Mouse (Mus musculus) stomach, embryonic 16.5 days (tissue): ENCODE measurements around the gene Ptges. TPM values are rescaled to one million over a fixed set of nuclear protein-coding genes. Genes with fewer than 3 reads are reported as not detected.

ENCODE experiments used
- ATAC-seq: fragments of 200-750 bp; cut with Nextera tagmentation; 2 replicates; pipeline ENCODE4 v1.8.0; 2017; ENCODE audit warnings: moderate number of reproducible peaks, moderate TSS enrichment; ENCODE audit not compliant: insufficient read depth, low FRiP score
- H3K27ac ChIP-seq: fragments of 300-500 bp; sonication (generic); 2 replicates; pipeline ENCODE4 v1.5.1; 2014; ENCODE audit warnings: low read length
- H3K27me3 ChIP-seq: fragments of 300-500 bp; sonication (generic); 2 replicates; pipeline ENCODE4 v1.6.1; 2014; ENCODE audit warnings: low read length, control low read depth, mixed read lengths; ENCODE audit not compliant: control insufficient read depth, insufficient read depth
- H3K36me3 ChIP-seq: fragments of 300-500 bp; sonication (generic); 2 replicates; pipeline ENCODE4 v1.6.1; 2014; ENCODE audit warnings: low read length; ENCODE audit not compliant: control insufficient read depth, insufficient read depth
- H3K4me1 ChIP-seq: fragments of 300-500 bp; sonication (generic); 2 replicates; pipeline ENCODE4 v1.6.1; 2014; ENCODE audit warnings: low read length, control low read depth, mixed read lengths; ENCODE audit not compliant: control insufficient read depth, insufficient read depth
- H3K4me2 ChIP-seq: fragments of 300-500 bp; sonication (generic); 2 replicates; pipeline ENCODE4 v1.6.1; 2014; ENCODE audit warnings: low read depth, low read length, mixed read lengths
- H3K4me3 ChIP-seq: fragments of 300-500 bp; sonication (generic); replicated peaks from 2 replicates; pipeline ENCODE4 v1.5.1; 2014; ENCODE audit warnings: mild to moderate bottlenecking, low read length
- H3K9ac ChIP-seq: fragments of 300-500 bp; sonication (generic); 2 replicates; pipeline ENCODE4 v1.6.1; 2014; ENCODE audit warnings: low read length
- H3K9me3 ChIP-seq: fragments of 300-500 bp; sonication (generic); replicated peaks from 2 replicates; pipeline ENCODE4 v1.6.1; 2016; ENCODE audit warnings: low read length, control low read depth; ENCODE audit not compliant: control insufficient read depth
- WGBS: fragments of 180-500 bp; shearing (Covaris S2); extraction: QIAGEN DNeasy Blood & Tissue Kit; methylation state at CpG from one replicate; pipeline ENCODE4 v1.1.7; 2014; 5-methylcytosine and 5-hydroxymethylcytosine counted together
- polyA plus RNA-seq: library from polyadenylated mRNA; unstranded; fragments of >200 nt; fragmentation: Nextera tagmentation; extraction: Ambion mirVana; gene quantifications from 2 replicates; pipeline ENCODE4 v1.2.1, GENCODE M21; 2015

Ptges gene
- polyA plus RNA-seq, 1 experiment from 2014 or later = 10.3 TPM

DNA sequence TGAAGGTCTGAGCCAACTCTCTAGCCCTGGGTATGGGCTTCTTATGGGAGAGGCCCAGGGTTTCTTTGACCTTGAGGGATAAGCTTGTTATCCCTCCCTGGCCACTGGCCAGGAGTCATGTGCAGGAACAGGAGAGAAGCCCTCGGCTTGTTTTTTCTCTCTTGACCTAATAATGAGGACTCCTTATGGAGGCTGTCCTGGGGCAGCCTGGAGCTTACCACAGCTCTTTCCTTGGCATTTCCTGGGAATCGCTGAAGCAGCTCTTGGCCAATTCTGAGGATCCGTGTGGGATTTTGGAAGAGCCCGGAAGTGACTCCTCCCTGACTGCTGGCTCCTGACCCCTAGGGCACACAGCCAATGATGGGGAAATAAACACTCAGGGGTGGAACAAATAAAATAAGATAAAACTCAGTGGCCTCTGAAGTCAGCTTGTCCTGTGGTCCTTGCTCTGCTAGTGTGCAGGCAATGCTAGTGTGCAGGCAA, 17.3 kb downstream of the Ptges start:
- peaks cover 10% of the 10 kb centered on the region for H3K4me1 ChIP-seq
- H3K9me3 ChIP-seq = no peaks in the 10 kb centered on the region
- H3K9ac ChIP-seq = no peak overlapping the region
- H3K27me3 ChIP-seq = no peaks in the 10 kb centered on the region
- ATAC-seq = peak; percentile 29
- no peak overlapping the region for H3K4me2 ChIP-seq
- no peaks in the 10 kb centered on the region for H3K36me3 ChIP-seq
- H3K4me3 ChIP-seq = no peak overlapping the region
- 31% methylated on average over 4 of the region's 4 CpGs for WGBS
- H3K27ac ChIP-seq = 0 out of 2 replicates have a peak overlapping the region, but pooled peaks have one; percentile 0

DNA sequence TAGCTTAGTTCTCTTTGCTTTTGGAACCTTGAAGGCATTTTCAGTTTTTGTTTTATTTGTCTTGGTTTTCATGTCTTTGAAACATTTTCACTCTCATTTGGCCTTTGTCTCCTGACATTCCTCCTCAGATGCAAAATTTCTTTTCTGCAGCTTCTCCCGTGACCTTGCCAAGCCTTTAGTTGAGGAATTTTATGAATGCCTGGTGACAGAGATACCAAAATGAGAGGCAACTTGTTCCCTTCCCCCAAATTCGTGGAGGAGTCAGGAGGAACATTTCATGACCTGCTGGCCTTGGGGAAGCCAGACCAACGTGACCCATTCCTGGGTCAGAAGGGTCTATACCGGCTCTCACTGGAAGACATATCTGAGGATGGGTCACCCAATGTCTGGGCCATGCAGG, 23.0 kb downstream of the Ptges start:
- Histone ChIP-seq H3K4me1 (peaks cover 8% of the 10 kb centered on the region; the same call in 1 of the 2 replicates), H3K9me3 (no peaks in the 10 kb centered on the region), H3K4me2 (no peak overlapping the region), H3K27ac (no peak overlapping the region), H3K4me3 (no peak overlapping the region), H3K36me3 (no peaks in the 10 kb centered on the region), H3K9ac (no peak overlapping the region), H3K27me3 (peaks cover 5% of the 10 kb centered on the region; the same call in 1 of the 2 replicates)
- ATAC-seq = no peak
- WGBS = 71% methylated on average over 4 of the region's 4 CpGs

- Histone ChIP-seq H3K27me3 (peaks cover 5% of the 10 kb centered on the region; the same call in 1 of the 2 replicates), H3K4me2 (no peak overlapping the region), H3K27ac (no peak overlapping the region), H3K4me3 (no peak overlapping the region), H3K9ac (no peak overlapping the region), H3K4me1 (peaks cover 8% of the 10 kb centered on the region; the same call in 1 of the 2 replicates), H3K36me3 (no peaks in the 10 kb centered on the region), H3K9me3 (no peaks in the 10 kb centered on the region)
- WGBS = 65% methylated on average over 8 of the region's 8 CpGs
- no peak for ATAC-seq
These were observed 23.8 kb downstream of the Ptges start for GRCm38 (mm10) chr2:30905906-30906305.

- Histone ChIP-seq H3K9ac (no peak overlapping the region), H3K4me3 (no peak overlapping the region), H3K4me1 (peaks cover 8% of the 10 kb centered on the region; the same call in 1 of the 2 replicates), H3K36me3 (no peaks in the 10 kb centered on the region), H3K27ac (no peak overlapping the region), H3K9me3 (no peaks in the 10 kb centered on the region), H3K4me2 (no peak overlapping the region), H3K27me3 (peaks cover 5% of the 10 kb centered on the region; the same call in 1 of the 2 replicates)
- 60% methylated on average over 7 of the region's 7 CpGs for WGBS
- ATAC-seq = no peak
These were observed 24.7 kb downstream of the Ptges start for GRCm38 (mm10) chr2:30904991-30905390.

DNA sequence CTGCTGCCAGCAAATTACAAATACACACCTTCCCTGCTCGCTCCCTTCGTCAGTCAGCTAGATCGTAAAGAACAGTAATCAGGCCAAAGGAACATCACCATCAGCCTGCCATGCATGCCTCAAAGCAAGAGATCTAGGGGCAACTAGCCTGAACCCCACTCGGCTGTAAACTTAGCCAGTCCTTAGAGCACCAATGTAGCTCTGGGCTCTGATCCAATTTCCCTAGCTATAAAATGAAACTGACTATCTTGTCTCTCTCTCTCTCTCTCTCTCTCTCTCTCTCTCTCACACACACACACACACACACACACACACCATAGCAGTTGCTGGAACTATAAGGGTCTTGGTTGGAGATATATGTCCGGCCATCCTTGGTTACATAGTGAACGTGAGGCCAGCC, 25.4 kb downstream of the Ptges start:
- Histone ChIP-seq H3K4me1 (peaks cover 8% of the 10 kb centered on the region; the same call in 1 of the 2 replicates), H3K36me3 (no peaks in the 10 kb centered on the region), H3K27ac (no peak overlapping the region), H3K4me2 (no peak overlapping the region), H3K4me3 (no peak overlapping the region), H3K27me3 (peaks cover 5% of the 10 kb centered on the region; the same call in 1 of the 2 replicates), H3K9me3 (no peaks in the 10 kb centered on the region), H3K9ac (no peak overlapping the region)
- 75% methylated on average over 6 of the region's 6 CpGs for WGBS
- ATAC-seq = no peak

DNA sequence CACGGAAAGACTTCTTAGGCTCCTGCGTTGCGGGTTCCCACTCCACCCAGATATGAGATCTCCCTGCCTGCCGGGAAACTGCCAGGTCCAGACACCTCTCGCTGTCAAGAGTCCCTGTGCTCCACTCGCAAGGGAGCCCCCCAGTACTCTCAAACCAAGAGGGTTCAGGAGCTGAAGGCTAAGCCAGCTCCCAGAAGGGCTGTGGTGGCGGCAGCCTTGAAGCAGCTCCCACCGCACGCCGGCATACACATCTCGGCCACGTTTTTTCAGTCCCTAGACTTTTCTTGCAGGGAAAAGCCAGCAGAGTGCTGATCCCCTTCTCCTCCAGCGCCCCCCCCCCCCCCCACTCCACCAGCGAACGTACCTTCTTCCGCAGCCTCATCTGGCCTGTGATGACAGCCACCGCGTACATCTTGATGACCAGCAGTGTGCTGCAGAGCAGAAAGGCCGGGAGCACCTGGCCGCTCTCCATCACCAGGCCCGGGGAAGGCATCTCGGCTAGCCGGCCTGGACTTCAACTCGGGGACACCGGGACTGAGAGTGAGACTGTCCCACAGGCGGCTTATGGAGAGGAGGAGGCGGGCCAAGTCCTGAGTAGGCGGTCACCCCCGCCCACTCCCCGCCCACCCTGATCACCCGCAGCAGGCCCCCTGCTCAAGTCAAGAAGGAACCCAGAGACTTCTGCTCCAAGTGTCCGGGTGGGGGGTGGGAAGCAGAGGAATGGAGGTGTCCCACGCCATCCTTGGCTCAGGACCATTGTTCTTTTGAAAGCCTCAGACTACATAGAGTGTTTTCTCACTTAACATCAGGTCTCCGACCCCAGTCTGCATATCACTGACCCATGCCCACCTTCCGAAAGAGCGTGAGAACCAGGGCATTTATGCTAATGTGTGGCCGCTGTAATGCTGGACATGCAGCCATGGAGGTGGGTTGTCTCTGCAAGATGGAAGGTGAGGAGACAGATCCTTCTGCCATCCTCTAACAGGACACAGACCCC, 26.6 kb downstream of the Ptges start:
- Histone ChIP-seq H3K9me3 (no peaks in the 10 kb centered on the region), H3K4me3 (peak overlapping the region; percentile 50), H3K9ac (peak overlapping the region; percentile 70), H3K4me2 (peak overlapping the region; percentile 63), H3K36me3 (no peaks in the 10 kb centered on the region), H3K27me3 (peaks cover 5% of the 10 kb centered on the region; the same call in 1 of the 2 replicates), H3K27ac (peak overlapping the region; percentile 2; the same call in 1 of the 2 replicates), H3K4me1 (peaks cover 8% of the 10 kb centered on the region; the same call in 1 of the 2 replicates)
- peak; percentile 76; the same call in 1 of the 2 replicates for ATAC-seq
- WGBS = 10% methylated on average over 35 of the region's 37 CpGs

- WGBS = 38% methylated on average over 8 of the region's 8 CpGs
- peak; percentile 38; the same call in 1 of the 2 replicates for ATAC-seq
- Histone ChIP-seq H3K4me1 (peaks cover 8% of the 10 kb centered on the region; the same call in 1 of the 2 replicates), H3K4me2 (peak overlapping the region; percentile 63), H3K36me3 (no peaks in the 10 kb centered on the region), H3K9me3 (no peaks in the 10 kb centered on the region), H3K27me3 (peaks cover 5% of the 10 kb centered on the region; the same call in 1 of the 2 replicates), H3K27ac (peak overlapping the region; percentile 5; the same call in 1 of the 2 replicates), H3K4me3 (peak overlapping the region; percentile 50), H3K9ac (peak overlapping the region; percentile 70)
These were observed 27.4 kb downstream of the Ptges start for GRCm38 (mm10) chr2:30902256-30902655.

DNA sequence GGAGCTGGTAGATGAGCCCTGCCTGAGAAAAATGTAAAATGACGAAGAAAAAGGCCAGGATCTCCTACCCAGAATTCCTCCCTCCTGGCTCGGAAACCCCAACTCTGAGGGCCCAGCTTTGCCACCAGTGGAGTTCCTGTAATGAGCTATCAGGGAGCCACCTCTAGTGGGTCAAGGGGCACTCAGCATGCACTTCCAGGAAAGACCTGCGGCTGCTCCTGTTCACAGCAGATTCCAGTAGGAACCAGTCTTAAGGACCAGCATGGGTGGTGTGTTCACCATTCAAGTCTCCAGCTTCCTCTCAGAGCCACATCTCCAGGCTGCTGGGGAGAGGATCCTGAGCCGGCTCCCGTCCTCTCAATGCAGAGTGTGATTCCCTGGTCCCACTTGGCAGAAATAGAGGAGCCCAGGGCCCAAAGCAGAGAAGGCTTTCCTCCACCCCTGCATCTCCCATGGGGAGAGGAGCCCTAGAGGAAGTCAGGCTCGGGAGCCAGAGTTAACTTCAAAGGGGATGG, 28.0 kb downstream of the Ptges start:
- ATAC-seq = no peak
- H3K27ac ChIP-seq = peak overlapping the region; percentile 5; the same call in 1 of the 2 replicates

More for the DNA sequence above, 28.0 kb downstream of the Ptges start:
- no peaks in the 10 kb centered on the region for H3K9me3 ChIP-seq
- peak overlapping the region; percentile 63 for H3K4me2 ChIP-seq
- 59% methylated on average over 6 of the region's 6 CpGs for WGBS
- H3K36me3 ChIP-seq = no peaks in the 10 kb centered on the region
- H3K4me1 ChIP-seq = peaks cover 8% of the 10 kb centered on the region; the same call in 1 of the 2 replicates
- H3K27me3 ChIP-seq = peaks cover 5% of the 10 kb centered on the region; the same call in 1 of the 2 replicates
- peak overlapping the region; percentile 50 for H3K4me3 ChIP-seq
- H3K9ac ChIP-seq = peak overlapping the region; percentile 70; the same call in 1 of the 2 replicates
